Mouse (Mus musculus) MEL-GATA-1-ER (cell line): ENCODE measurements around the gene Lemd2.
A peak's percentile ranks its signal among the peaks of the same experiment; 100 is the strongest.

Experiments
- DNase-seq: peaks from one replicate; pipeline ENCODE4 v3.0.0-alpha.2; 2012; ENCODE audit warnings: low read depth; ENCODE audit errors: extremely low read depth

The Lemd2 gene

DNA sequence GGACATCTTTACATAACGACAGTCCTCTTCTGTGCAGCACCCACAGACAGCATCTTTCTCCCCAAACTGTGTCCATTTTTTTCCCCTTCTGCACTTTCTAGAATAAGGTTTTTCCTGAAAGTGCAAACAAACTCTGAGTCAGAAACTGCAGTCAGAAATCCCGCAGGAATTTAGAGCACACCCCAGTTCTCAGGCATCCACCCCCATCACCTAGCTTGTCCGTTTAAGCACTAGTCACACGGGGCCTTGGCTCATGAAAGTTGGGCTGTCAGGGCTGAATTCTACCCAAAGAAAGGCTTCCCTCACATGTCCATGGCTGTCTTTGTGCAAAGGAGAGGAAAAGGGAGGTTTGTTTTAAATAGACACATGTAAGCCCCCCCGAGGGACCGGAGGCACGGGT lies 23.0 kb upstream of the Lemd2 start:
- DNase-seq: no peak

GRCm38 (mm10) chr17:27226701-27227100 lies 22.4 kb upstream of the Lemd2 start:
- DNase-seq: no peak

- DNase-seq: no peak
Measured at GRCm38 (mm10) chr17:27225801-27226200, 21.5 kb upstream of the Lemd2 start.

GRCm38 (mm10) chr17:27223821-27224220 lies 19.6 kb upstream of the Lemd2 start:
- no peak for DNase-seq

- DNase-seq: no peak
Measured at GRCm38 (mm10) chr17:27221562-27221961, 17.3 kb upstream of the Lemd2 start.

DNA sequence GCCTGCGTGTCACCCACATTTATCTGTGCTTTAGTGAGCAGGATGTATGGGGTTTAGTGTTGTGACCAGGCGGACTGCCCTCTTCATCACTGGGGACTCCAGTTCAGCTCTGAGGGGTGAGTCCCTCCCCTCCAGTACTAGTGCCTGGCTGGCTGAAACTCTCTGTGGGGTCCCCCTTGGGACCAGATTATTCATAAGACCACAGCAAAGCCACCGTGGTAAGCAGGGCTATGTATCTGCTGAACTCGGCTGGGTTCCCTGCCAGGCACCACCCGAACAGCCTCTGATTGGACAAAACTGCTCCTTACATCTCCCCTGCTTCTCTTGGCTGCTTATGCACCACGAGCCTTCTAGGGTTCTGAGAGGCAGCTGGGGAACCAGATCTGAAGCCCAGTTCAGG lies 14.6 kb upstream of the Lemd2 start:
- no peak for DNase-seq

- no peak for DNase-seq
Measured at GRCm38 (mm10) chr17:27218364-27218763, 14.1 kb upstream of the Lemd2 start.

DNA sequence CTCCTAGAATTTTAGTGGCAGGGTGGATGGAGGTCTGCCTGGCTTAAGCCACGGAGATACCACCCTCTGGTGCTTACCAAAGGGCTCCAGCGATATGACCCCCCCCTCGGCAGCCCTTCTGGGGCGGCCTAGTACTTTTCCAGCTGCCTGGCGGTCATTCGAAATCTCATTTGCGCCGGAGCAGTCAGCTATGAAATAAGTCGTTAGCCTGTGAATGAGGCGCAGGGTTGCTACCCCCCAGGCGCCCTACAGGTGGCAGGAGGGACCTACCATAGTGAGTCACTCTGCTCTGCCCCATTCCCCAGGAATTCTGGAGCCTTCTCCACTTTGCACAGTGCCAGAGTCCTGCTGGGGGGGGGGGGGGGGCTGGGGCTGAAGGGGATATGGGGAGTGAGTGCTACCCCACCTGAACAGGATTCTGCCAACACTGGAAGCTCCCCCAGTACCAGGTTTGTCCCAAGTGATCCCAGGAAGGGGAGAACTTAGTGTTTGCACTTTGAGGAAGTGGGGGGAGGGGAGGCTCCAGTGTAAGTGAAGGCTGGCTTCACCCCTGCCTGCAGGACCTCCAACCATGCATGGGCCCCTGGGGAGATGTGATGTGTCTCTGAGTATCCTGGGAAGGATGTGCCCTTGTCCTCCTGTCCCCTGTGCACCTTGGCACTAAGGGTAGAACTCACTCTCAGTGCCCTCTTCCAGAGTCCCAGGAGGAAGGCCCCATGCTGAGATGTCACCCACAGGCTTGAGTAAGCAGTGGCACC lies 8.7 kb upstream of the Lemd2 start:
- no peak for DNase-seq

DNA sequence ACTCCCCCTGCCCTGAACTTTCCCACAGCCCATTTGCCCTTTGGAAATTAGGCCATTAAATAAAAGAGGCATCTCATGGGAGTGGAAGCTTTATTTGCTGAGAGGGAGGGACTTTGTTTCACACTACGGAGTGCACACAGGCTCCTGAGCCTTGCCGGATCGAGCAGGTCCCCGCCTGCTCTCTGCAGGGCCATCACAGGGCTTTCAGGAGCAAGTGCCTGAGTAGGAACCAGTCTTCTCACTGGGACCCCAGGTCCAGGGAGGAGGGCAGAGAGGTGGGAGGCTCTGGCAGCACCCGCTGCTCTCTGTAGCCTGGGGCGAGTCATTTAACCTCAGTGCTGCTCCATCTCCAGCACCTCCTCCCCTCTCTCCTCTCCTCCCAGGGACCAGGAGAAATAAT lies 7.7 kb upstream of the Lemd2 start:
- no peak for DNase-seq

DNA sequence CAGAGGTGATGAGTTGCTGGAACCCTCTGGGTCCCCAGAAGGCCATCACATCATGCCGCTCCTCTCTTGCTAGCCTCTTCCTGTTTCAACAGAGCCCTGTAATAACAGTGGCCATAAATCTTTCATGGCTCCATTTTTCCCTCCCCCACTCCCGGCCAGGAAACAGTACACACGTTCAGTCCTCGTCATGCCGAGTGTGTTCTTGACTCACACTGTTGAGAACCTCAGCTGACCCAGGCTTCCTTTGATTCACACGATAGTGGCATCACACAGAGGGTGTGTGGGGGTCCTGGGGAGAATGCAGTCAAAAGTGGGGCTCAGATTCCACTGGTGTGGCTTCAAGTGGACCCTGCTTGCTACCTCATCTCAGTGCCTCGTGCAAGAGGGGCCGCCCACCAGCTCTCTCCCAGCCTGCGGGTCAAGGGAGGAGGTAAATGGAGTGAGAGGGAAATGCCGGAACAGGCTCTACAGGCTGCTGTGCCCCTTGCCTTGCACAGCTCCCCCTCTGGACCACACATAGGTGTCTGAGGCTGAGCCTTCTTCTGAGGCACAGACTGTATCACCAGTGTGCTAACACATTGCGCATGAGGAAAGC lies 2.9 kb upstream of the Lemd2 start:
- DNase-seq: no peak

DNA sequence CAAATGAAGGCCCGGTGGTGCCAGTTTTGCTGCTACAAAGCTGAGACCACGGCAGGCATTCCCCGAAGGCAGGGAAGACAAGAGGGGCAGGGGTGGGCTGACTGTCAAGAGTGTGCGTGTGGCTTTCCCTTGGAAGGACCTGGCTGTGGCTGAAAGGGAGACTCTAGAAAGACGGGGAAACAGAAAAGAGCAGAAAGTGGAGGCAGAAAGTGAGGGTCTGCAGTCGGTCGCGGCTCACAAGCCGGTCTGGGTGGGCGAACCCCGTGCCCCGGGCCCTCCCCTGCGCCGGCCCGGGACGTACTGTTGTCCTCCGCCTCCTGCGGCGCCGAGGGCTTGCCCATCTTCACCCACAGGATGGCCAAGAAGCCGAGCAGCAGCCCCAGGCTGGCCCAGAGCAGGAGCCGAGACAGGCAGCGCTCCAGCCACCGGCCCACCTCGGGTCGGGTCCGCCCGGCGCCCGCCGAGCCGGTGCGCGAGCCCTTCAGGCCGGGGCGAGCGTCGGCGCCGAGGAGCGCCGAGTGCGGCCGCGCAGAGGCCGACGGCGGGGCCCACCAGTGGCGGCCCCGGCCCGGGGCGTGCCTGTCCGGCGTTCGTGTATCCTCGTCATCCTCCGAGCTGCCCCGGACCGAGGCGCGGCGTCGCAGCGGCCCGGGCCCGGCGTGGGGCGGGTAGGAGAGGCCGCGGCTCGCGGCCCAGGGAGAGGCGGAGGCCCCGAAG lies 753 bp downstream of the Lemd2 start:
- DNase-seq: no peak

- no peak for DNase-seq
Measured at GRCm38 (mm10) chr17:27202919-27203357, 1.3 kb downstream of the Lemd2 start.

GRCm38 (mm10) chr17:27201981-27202380 lies 2.3 kb downstream of the Lemd2 start:
- DNase-seq: peak; percentile 50

DNA sequence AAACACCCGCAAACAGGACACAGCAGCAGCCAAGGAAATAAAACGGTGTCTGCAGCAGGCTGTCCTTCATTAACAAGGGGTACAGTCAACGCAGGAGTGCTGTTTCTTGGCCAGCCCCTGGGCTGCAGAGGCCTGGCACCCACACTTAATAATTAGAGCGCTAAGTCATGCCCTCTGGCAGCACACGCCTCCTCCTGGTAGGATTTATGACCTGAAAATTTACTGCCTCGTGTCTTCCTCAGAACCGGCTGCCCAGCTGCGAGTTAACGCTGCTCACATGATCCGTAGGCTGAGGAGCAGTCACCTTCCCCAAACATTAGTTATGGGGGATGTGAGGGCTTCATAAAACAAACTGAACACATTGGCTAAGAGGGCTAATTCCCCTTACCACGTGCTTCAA lies 3.5 kb downstream of the Lemd2 start:
- DNase-seq: no peak

DNA sequence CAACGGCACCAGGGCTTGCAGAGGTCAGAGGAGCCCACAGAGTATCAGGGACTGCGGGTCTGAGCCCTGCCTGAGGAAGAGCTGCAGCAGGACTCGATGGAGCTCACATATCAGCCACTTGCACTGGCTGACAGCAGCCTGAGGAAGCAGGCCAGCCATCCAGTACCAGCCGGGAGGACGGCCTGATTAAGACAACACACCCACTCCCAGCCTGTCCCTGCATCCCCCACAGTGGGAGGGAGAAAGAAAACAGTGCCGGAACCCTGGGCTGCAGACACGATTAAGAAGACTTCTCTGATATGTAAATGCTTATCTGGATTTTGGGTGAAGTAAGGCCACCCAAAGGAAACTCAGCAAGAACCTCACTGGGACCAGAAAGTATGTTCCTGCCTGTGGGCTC lies 4.4 kb downstream of the Lemd2 start:
- no peak for DNase-seq

- no peak for DNase-seq
Measured at GRCm38 (mm10) chr17:27199205-27199604, 5.1 kb downstream of the Lemd2 start.

GRCm38 (mm10) chr17:27196206-27196605 lies 8.1 kb downstream of the Lemd2 start:
- no peak for DNase-seq

- DNase-seq: no peak
Measured at GRCm38 (mm10) chr17:27194258-27195185, 9.7 kb downstream of the Lemd2 start.

GRCm38 (mm10) chr17:27191804-27192203 lies 12.5 kb downstream of the Lemd2 start:
- DNase-seq: no peak

- DNase-seq: no peak
Measured at GRCm38 (mm10) chr17:27191189-27191588, 13.1 kb downstream of the Lemd2 start.

- DNase-seq: no peak
Measured at GRCm38 (mm10) chr17:27189640-27190216, 14.5 kb downstream of the Lemd2 start.
